Mouse (Mus musculus): ENCODE measurements around the gene Tmem233. TPM values are rescaled to one million over a fixed set of nuclear protein-coding genes. Genes with fewer than 3 reads are reported as not detected.

The Tmem233 gene
- polyA plus RNA-seq, 1 experiment from 2014 or later, result not detected

DNA sequence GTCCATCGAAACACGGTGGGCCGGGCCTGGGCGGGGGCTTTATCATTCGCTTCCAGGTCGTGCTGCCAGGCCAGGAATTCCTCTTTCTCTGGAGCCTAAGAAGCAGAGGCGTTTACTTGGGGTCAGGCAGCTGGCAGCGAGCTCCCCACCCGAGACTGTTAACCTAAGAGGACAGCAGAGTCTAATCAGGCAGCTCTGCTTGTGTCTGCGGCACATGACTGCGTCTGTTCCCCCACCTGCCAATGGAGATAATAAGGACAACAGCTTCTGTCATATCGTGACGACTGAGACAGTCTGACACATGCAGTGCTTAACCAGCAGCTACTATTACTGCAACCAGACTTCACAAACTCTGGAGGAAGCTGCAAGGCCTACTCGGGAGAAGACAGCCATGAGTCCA, 61.5 kb downstream of the Tmem233 start:
- peaks cover 45% of the 10 kb centered on the region for H3K36me3 ChIP-seq (ENCODE audit: control insufficient read depth, insufficient read depth)
- no peak for ATAC-seq
- no peaks in the 10 kb centered on the region for H3K27me3 ChIP-seq (replicated peaks; ENCODE audit: control insufficient read depth, insufficient read depth, low read length)
- 77% methylated on average over 14 of the region's 14 CpGs for WGBS
- H3K27ac ChIP-seq (ENCODE audit: low read depth, low read length), result no peak overlapping the region
- H3K9me3 ChIP-seq (ENCODE audit: control insufficient read depth), result no peaks in the 10 kb centered on the region
- TF ChIP-seq CTCF (IDR thresholded peaks at IDR 0.05; ENCODE audit: low read depth), result no peak
- no peak overlapping the region for H3K4me3 ChIP-seq (ENCODE audit: low read depth, low read length)
- peaks cover 4% of the 10 kb centered on the region for H3K4me1 ChIP-seq (replicated peaks; ENCODE audit: control insufficient read depth, insufficient read depth, low read length)
- peak overlapping the region; percentile 67 for H3K4me2 ChIP-seq (replicated peaks; ENCODE audit: low read depth)
- H3K9ac ChIP-seq (ENCODE audit: low read depth, low read length), result no peak overlapping the region

DNA sequence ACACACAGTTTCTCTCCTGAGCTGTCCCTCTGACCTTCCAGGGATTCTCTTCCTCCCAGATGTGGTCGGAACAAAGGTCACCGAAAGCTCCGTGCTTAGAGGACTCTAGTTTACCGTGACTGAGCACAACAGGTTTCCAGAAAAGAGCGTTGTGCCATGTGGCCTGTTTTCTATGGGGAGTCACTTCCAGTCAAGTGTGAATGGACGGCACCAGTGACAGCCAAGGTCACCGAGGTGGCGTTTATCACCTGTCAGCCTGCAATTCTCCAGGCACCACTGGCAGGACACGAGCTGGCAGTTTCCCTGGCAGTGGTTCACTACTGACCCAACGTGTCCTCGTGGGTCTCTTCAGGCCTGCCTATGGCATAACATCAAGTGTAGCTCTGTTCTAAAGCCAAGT, 63.7 kb downstream of the Tmem233 start:
- peaks cover 67% of the 10 kb centered on the region for H3K36me3 ChIP-seq (ENCODE audit: control insufficient read depth, insufficient read depth)
- no peaks in the 10 kb centered on the region for H3K27me3 ChIP-seq (replicated peaks; ENCODE audit: control insufficient read depth, insufficient read depth, low read length)
- no peak overlapping the region for H3K9ac ChIP-seq (ENCODE audit: low read depth, low read length)
- no peak for TF ChIP-seq CTCF (IDR thresholded peaks at IDR 0.05; ENCODE audit: low read depth)
- no peak overlapping the region for H3K4me2 ChIP-seq (replicated peaks; ENCODE audit: low read depth)
- 0 out of 2 replicates have a peak, but pooled peaks have one; percentile 13 for ATAC-seq
- H3K4me3 ChIP-seq (ENCODE audit: low read depth, low read length), result no peak overlapping the region
- WGBS, result 44% methylated on average over 11 of the region's 11 CpGs
- peak overlapping the region; percentile 63 for H3K27ac ChIP-seq (ENCODE audit: low read depth, low read length)
- no peaks in the 10 kb centered on the region for H3K9me3 ChIP-seq (ENCODE audit: control insufficient read depth)
- H3K4me1 ChIP-seq (replicated peaks; ENCODE audit: control insufficient read depth, insufficient read depth, low read length), result peaks cover 5% of the 10 kb centered on the region

DNA sequence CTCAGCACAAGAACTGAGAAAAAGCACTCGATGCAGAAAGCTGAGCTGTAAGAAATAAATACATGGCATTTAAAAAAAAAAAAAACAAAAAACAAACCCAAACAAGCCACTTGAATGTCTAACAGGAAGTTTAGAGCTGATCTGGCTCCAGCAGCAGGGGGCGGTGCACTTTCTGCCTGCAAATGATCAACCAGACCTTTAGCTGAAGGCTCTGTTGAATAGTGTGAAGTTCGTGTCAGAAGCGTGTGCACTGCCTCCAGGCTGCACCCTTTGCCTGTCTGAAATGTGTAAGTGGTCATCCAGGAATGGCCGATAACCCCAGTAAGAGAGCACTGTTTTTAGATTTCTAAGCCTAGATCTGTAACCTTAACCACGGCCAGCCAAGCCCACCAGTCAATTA, 64.3 kb downstream of the Tmem233 start:
- peaks cover 7% of the 10 kb centered on the region for H3K4me1 ChIP-seq (replicated peaks; ENCODE audit: control insufficient read depth, insufficient read depth, low read length)
- no peak overlapping the region for H3K4me2 ChIP-seq (replicated peaks; ENCODE audit: low read depth)
- peaks cover 73% of the 10 kb centered on the region for H3K36me3 ChIP-seq (ENCODE audit: control insufficient read depth, insufficient read depth)
- H3K27ac ChIP-seq (ENCODE audit: low read depth, low read length), result peak overlapping the region; percentile 63
- no peaks in the 10 kb centered on the region for H3K27me3 ChIP-seq (replicated peaks; ENCODE audit: control insufficient read depth, insufficient read depth, low read length)
- 45% methylated on average over 6 of the region's 6 CpGs for WGBS
- TF ChIP-seq CTCF (IDR thresholded peaks at IDR 0.05; ENCODE audit: low read depth), result peak; percentile 71
- no peak overlapping the region for H3K9ac ChIP-seq (ENCODE audit: low read depth, low read length)
- no peaks in the 10 kb centered on the region for H3K9me3 ChIP-seq (ENCODE audit: control insufficient read depth)
- peak; percentile 37; the same call in 1 of the 2 replicates for ATAC-seq
- H3K4me3 ChIP-seq (ENCODE audit: low read depth, low read length), result no peak overlapping the region

DNA sequence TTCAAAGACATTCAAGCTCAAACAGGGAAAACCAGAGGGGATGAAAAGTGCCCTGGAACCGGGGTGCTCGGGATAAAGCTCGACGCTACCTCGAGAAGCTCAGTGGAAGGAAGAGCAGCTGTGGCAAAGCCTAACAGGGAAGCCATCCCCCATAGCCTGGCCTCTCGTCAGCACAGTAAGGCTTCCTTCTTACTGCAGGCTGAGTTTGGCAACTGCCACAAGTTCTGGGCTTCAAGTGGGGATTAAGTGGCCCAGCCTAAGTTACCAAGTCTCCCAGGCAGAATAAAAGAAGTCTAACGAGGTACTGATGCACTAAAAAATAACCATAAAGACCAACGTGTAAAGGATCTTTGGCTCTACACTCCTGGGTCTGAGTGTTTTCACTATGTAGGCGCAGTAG, 64.8 kb downstream of the Tmem233 start:
- H3K9ac ChIP-seq (ENCODE audit: low read depth, low read length), result no peak overlapping the region
- WGBS, result 89% methylated on average over 9 of the region's 9 CpGs
- TF ChIP-seq CTCF (IDR thresholded peaks at IDR 0.05; ENCODE audit: low read depth), result no peak
- H3K27me3 ChIP-seq (replicated peaks; ENCODE audit: control insufficient read depth, insufficient read depth, low read length), result no peaks in the 10 kb centered on the region
- H3K9me3 ChIP-seq (ENCODE audit: control insufficient read depth), result no peaks in the 10 kb centered on the region
- H3K4me2 ChIP-seq (replicated peaks; ENCODE audit: low read depth), result no peak overlapping the region
- ATAC-seq, result no peak
- H3K27ac ChIP-seq (ENCODE audit: low read depth, low read length), result 0 out of 2 replicates have a peak overlapping the region, but pooled peaks have one; percentile 15
- H3K4me1 ChIP-seq (replicated peaks; ENCODE audit: control insufficient read depth, insufficient read depth, low read length), result peaks cover 7% of the 10 kb centered on the region
- peaks cover 79% of the 10 kb centered on the region for H3K36me3 ChIP-seq (ENCODE audit: control insufficient read depth, insufficient read depth)
- no peak overlapping the region for H3K4me3 ChIP-seq (ENCODE audit: low read depth, low read length)

DNA sequence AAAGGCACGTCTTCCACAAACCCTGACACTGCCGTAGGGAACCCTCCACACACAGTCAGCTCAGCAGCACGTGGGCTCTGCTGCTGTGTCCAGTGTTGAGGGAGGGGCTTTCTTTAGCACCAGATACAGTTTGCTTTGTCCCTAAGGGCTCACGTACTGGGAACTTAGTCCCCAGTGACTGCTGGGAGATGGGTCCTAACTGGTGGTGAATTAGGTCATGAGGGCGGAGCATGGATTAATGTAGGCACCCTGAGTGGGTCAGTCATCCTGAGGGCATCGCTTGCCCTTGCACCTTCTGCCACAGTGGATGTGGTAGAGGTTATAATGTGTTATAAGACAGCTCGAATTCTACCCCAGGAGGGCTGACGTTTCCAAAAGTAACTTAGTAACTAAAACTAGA, 65.7 kb downstream of the Tmem233 start:
- H3K4me2 ChIP-seq (replicated peaks; ENCODE audit: low read depth), result no peak overlapping the region
- no peak overlapping the region for H3K9ac ChIP-seq (ENCODE audit: low read depth, low read length)
- no peak for ATAC-seq
- no peaks in the 10 kb centered on the region for H3K9me3 ChIP-seq (ENCODE audit: control insufficient read depth)
- no peak overlapping the region for H3K27ac ChIP-seq (ENCODE audit: low read depth, low read length)
- 94% methylated on average over 8 of the region's 8 CpGs for WGBS
- no peaks in the 10 kb centered on the region for H3K27me3 ChIP-seq (replicated peaks; ENCODE audit: control insufficient read depth, insufficient read depth, low read length)
- peaks cover 79% of the 10 kb centered on the region for H3K36me3 ChIP-seq (ENCODE audit: control insufficient read depth, insufficient read depth)
- peaks cover 7% of the 10 kb centered on the region; the same call in 1 of the 2 replicates for H3K4me1 ChIP-seq (replicated peaks; ENCODE audit: control insufficient read depth, insufficient read depth, low read length)
- no peak for TF ChIP-seq CTCF (IDR thresholded peaks at IDR 0.05; ENCODE audit: low read depth)
- no peak overlapping the region for H3K4me3 ChIP-seq (ENCODE audit: low read depth, low read length)

DNA sequence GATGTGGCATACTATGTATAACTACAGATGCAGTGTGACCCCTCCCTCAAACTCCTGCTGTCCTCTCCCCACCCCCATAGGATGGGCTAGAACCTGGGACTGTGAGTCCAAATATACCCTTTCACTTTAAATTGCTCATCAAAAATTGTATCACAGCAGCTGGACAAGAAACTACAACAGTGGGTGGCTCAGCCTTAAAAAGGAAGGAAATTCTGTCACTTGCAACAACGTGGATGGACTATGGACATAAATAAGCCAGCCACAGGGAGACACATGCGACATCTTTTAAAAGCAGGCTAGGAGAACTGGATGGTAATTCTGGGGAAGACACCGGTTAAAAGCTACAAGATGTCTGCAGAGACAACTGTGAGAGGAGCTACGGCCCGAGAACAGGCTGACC, 66.5 kb downstream of the Tmem233 start:
- no peak overlapping the region for H3K9ac ChIP-seq (ENCODE audit: low read depth, low read length)
- no peak overlapping the region for H3K4me3 ChIP-seq (ENCODE audit: low read depth, low read length)
- no peaks in the 10 kb centered on the region for H3K9me3 ChIP-seq (ENCODE audit: control insufficient read depth)
- no peak overlapping the region for H3K4me2 ChIP-seq (replicated peaks; ENCODE audit: low read depth)
- no peak for TF ChIP-seq CTCF (IDR thresholded peaks at IDR 0.05; ENCODE audit: low read depth)
- no peak for ATAC-seq
- no peak overlapping the region for H3K27ac ChIP-seq (ENCODE audit: low read depth, low read length)
- H3K4me1 ChIP-seq (replicated peaks; ENCODE audit: control insufficient read depth, insufficient read depth, low read length), result peaks cover 7% of the 10 kb centered on the region; the same call in 1 of the 2 replicates
- WGBS, result 90% methylated on average over 5 of the region's 5 CpGs
- no peaks in the 10 kb centered on the region for H3K27me3 ChIP-seq (replicated peaks; ENCODE audit: control insufficient read depth, insufficient read depth, low read length)
- H3K36me3 ChIP-seq (ENCODE audit: control insufficient read depth, insufficient read depth), result peaks cover 79% of the 10 kb centered on the region

DNA sequence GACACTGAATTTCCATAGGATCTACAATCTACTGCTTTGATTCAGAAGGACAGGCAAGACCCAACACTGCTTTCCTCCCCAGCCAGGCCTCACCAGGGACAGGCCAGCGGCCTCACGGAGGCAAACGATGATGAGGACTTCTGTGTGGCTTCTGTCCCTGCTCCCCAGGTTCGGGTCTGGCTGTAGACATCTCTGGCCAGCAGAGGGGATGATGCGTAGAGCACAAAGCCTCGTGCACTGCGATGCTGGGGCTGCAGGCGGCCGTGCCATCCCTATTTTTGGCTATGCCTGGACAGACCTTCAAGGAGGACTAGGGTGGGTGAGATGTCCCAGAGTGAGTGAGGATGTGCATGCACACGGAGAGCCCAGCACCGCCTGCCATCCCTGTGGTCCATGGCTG, 68.8 kb downstream of the Tmem233 start:
- Histone ChIP-seq H3K36me3 (ENCODE audit: control insufficient read depth, insufficient read depth) (peaks cover 57% of the 10 kb centered on the region), H3K4me2 (replicated peaks; ENCODE audit: low read depth) (no peak overlapping the region), H3K9me3 (ENCODE audit: control insufficient read depth) (no peaks in the 10 kb centered on the region), H3K4me3 (ENCODE audit: low read depth, low read length) (no peak overlapping the region), H3K4me1 (replicated peaks; ENCODE audit: control insufficient read depth, insufficient read depth, low read length) (peaks cover 3% of the 10 kb centered on the region; the same call in 1 of the 2 replicates), H3K27ac (ENCODE audit: low read depth, low read length) (peak overlapping the region; percentile 75), H3K27me3 (replicated peaks; ENCODE audit: control insufficient read depth, insufficient read depth, low read length) (no peaks in the 10 kb centered on the region), H3K9ac (ENCODE audit: low read depth, low read length) (no peak overlapping the region; the same call in 1 of the 2 replicates)
- no peak for ATAC-seq
- TF ChIP-seq CTCF (IDR thresholded peaks at IDR 0.05; ENCODE audit: low read depth), result no peak
- WGBS, result 90% methylated on average over 11 of the region's 11 CpGs
